Mouse (Mus musculus) spleen, adult 2 months (tissue): ENCODE measurements at regions not wholly inside any gene's neighbourhood (a gene's known extent, or its start where the extent isn't known, plus 50 kb on each side); places are given as distances from the start of the nearest gene placed in this dataset.

Source experiments
- DNase-seq, 2 experiments: peaks; one replicate each; pipeline versions ENCODE4 v3.0.0 to v3.0.0-alpha.2; 2012 to 2021; ENCODE audit warnings: low spot score in 2 of 2, low read depth in 1 of 2
- H3K27ac ChIP-seq: fragments of 200-500 bp; 2 replicates; pipeline ENCODE4 v1.5.1; 2012; ENCODE audit warnings: low read length, inconsistent platforms; ENCODE audit not compliant: insufficient read depth
- H3K27me3 ChIP-seq: fragments of 200-500 bp; 2 replicates; pipeline ENCODE4 v1.6.1; 2012; ENCODE audit warnings: mild to moderate bottlenecking, moderate library complexity, low read length, inconsistent platforms; ENCODE audit not compliant: control insufficient read depth, insufficient read depth
- H3K36me3 ChIP-seq: fragments of 200-500 bp; 2 replicates; pipeline ENCODE4 v1.6.1; 2012; ENCODE audit warnings: mild to moderate bottlenecking, low read length, inconsistent platforms; ENCODE audit not compliant: control insufficient read depth, insufficient read depth
- H3K4me1 ChIP-seq: fragments of 200-500 bp; 2 replicates; pipeline ENCODE4 v1.6.1; 2011; ENCODE audit warnings: inconsistent platforms; ENCODE audit not compliant: control insufficient read depth, insufficient read depth, insufficient read length
- H3K4me3 ChIP-seq: fragments of 200-500 bp; 2 replicates; pipeline ENCODE4 v1.5.1; 2011; ENCODE audit warnings: mild to moderate bottlenecking, inconsistent platforms; ENCODE audit not compliant: insufficient read depth, insufficient read length; ENCODE audit errors: extremely low read depth
- CTCF ChIP-seq: fragments of 200-500 bp; IDR thresholded peaks from 2 replicates; pipeline ENCODE4 v1.5.1; 2011; ENCODE audit warnings: mild to moderate bottlenecking, inconsistent platforms; ENCODE audit not compliant: insufficient read depth, insufficient read length, insufficient replicate concordance; ENCODE audit errors: extremely low read depth
- POLR2A ChIP-seq: fragments of 200-500 bp; IDR thresholded peaks from 2 replicates; pipeline ENCODE4 v1.6.1; 2011; ENCODE audit warnings: low read depth, low read length, inconsistent platforms
- WGBS: fragments of 180-500 bp; shearing (Covaris S2); methylation state at CpG from one replicate; pipeline ENCODE4 v1.1.7; 2018; 5-methylcytosine and 5-hydroxymethylcytosine counted together

GRCm38 (mm10) chr2:169221141-169221540 lies 265.8 kb upstream of the Zfp64 start:
- DNase-seq = no peak
- no peaks in the 10 kb centered on the region for H3K4me1 ChIP-seq
- no peak for TF ChIP-seq CTCF
- TF ChIP-seq POLR2A = no peak
- H3K27ac ChIP-seq = no peak overlapping the region
- H3K4me3 ChIP-seq = no peak overlapping the region
- 74% methylated on average over 7 of the region's 7 CpGs for WGBS
- no peaks in the 10 kb centered on the region for H3K27me3 ChIP-seq
- no peaks in the 10 kb centered on the region for H3K36me3 ChIP-seq

DNA sequence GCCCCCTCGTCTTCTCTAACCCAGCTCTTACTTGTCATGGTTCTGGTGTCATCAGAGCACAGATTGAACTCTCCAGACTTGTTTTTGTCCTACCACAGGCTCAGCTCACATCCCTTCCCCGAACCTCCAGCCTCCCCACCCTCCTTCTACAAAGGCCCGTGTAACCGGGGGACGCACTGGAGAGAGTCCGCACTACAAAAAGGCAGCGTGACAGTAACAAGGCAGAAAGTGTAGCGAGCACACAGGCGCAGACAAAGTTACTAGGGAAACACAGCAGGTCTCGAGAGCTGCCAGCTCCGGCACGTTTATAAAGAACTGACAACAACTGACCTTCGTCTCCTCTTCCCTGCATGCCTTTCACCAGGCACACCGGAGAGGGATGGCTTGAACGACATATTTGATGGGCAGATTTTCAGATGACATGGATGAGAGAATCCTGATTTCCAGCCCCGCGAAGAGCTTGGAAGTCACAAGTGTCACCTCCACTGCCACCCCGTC lies 260.2 kb upstream of the Zfp64 start:
- Histone ChIP-seq H3K4me1 (no peaks in the 10 kb centered on the region), H3K27ac (no peak overlapping the region), H3K36me3 (no peaks in the 10 kb centered on the region), H3K27me3 (no peaks in the 10 kb centered on the region), H3K4me3 (no peak overlapping the region)
- no peak for TF ChIP-seq POLR2A
- no peak for TF ChIP-seq CTCF
- no peak for DNase-seq
- WGBS = 91% methylated on average over 18 of the region's 18 CpGs

GRCm38 (mm10) chr2:169214396-169214795 lies 259.0 kb upstream of the Zfp64 start:
- DNase-seq = no peak
- WGBS = 84% methylated on average over 1 of the region's 1 CpGs
- H3K27me3 ChIP-seq = no peaks in the 10 kb centered on the region
- no peak for TF ChIP-seq CTCF
- no peak for TF ChIP-seq POLR2A
- no peaks in the 10 kb centered on the region for H3K36me3 ChIP-seq
- no peak overlapping the region for H3K4me3 ChIP-seq
- H3K4me1 ChIP-seq = no peaks in the 10 kb centered on the region
- H3K27ac ChIP-seq = no peak overlapping the region

DNA sequence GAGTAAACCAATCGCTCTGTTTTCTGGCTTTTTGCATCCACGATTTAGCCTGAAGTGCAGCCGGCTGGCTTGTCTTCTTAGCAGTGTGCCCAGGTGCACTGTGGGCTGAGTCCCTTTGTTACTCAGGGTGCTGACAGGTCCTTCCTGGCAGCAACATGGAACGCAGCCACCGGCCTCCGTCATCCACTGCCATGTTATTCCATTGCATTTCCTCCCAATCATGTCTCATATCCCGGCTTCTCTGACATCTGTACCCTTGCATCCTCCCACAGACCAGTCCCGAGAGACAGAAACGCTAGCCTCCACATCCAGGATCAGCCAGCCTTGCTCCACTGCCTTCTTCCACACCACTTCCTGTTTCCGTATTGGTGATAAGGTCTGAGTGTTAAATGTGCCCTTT lies 257.9 kb upstream of the Zfp64 start:
- Histone ChIP-seq H3K27me3 (no peaks in the 10 kb centered on the region), H3K27ac (no peak overlapping the region), H3K36me3 (no peaks in the 10 kb centered on the region), H3K4me3 (no peak overlapping the region), H3K4me1 (no peaks in the 10 kb centered on the region)
- TF ChIP-seq POLR2A = no peak
- no peak for TF ChIP-seq CTCF
- DNase-seq = no peak
- WGBS = 47% methylated on average over 10 of the region's 10 CpGs

DNA sequence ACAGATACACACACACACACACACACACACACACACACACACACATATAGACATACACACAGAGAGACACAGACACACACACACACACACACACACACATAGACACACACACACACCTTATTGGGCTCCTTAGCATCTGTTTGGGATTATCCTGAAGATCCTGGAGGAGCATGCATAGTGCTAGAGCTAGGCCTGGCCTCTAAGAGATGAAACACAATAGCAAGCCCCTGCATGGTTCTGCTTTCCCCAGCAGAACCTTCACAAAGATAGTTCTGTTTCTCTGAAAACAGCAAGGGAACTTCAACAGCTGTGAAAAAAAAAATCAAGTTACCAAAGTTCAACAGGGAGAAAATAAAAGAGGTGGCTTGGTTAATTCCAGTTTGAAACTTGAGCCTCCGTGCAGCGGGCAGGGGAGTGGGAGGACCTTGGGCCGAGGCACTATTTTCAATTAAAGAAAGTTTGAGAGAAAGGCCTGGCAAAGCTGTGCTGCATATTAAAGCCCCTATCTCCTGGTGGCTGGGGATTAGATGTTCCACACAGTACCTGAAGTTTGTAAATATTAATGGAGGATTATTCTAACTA lies 257.4 kb upstream of the Zfp64 start:
- Histone ChIP-seq H3K4me3 (no peak overlapping the region), H3K4me1 (no peaks in the 10 kb centered on the region), H3K27me3 (no peaks in the 10 kb centered on the region), H3K27ac (no peak overlapping the region), H3K36me3 (no peaks in the 10 kb centered on the region)
- TF ChIP-seq POLR2A (no peak), CTCF (no peak)
- 94% methylated on average over 3 of the region's 3 CpGs for WGBS
- no peak for DNase-seq

DNA sequence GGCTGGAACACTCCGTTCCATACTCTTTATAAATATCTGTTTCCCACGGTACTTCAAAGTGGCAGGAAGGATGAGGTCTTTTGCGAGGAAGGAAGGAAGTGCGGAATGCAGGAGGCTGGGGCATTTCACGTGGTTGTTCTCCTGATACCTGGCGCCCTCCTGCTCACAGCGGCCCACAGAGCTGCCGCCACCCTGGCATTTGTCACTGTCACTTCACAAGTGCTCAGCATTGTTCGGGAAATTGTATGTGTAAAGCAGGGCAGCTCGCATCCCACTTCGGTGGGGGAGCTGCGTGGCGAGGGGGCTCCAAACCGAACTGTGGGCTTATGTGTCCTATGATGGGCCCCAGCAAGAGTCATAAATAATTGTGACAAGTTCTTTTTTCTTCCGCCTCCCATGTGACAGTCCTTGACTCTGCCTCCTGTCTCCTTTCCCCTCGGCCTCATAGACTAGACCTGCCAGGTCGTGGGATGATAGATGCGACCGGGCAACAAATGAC lies 248.9 kb upstream of the Zfp64 start:
- Histone ChIP-seq H3K27ac (no peak overlapping the region), H3K4me1 (no peaks in the 10 kb centered on the region), H3K4me3 (no peak overlapping the region), H3K36me3 (no peaks in the 10 kb centered on the region), H3K27me3 (no peaks in the 10 kb centered on the region)
- WGBS = 26% methylated on average over 19 of the region's 19 CpGs
- no peak for DNase-seq
- TF ChIP-seq CTCF (no peak), POLR2A (no peak)

GRCm38 (mm10) chr2:169191974-169192373 lies 236.6 kb upstream of the Zfp64 start:
- no peaks in the 10 kb centered on the region for H3K4me1 ChIP-seq
- no peaks in the 10 kb centered on the region for H3K27me3 ChIP-seq
- no peaks in the 10 kb centered on the region for H3K36me3 ChIP-seq
- H3K4me3 ChIP-seq = no peak overlapping the region
- TF ChIP-seq CTCF = no peak
- TF ChIP-seq POLR2A = no peak
- 93% methylated on average over 7 of the region's 7 CpGs for WGBS
- no peak for DNase-seq
- H3K27ac ChIP-seq = no peak overlapping the region
